Mouse (Mus musculus) brain, embryonic 18.5 days (tissue): Measurements from ENCODE around the gene Kng1.

ENCODE experiments used
- DNase-seq: peaks from one replicate; pipeline ENCODE4 v3.0.0-alpha.2; 2012; ENCODE audit warnings: low read depth, low spot score

Kng1 gene

DNA sequence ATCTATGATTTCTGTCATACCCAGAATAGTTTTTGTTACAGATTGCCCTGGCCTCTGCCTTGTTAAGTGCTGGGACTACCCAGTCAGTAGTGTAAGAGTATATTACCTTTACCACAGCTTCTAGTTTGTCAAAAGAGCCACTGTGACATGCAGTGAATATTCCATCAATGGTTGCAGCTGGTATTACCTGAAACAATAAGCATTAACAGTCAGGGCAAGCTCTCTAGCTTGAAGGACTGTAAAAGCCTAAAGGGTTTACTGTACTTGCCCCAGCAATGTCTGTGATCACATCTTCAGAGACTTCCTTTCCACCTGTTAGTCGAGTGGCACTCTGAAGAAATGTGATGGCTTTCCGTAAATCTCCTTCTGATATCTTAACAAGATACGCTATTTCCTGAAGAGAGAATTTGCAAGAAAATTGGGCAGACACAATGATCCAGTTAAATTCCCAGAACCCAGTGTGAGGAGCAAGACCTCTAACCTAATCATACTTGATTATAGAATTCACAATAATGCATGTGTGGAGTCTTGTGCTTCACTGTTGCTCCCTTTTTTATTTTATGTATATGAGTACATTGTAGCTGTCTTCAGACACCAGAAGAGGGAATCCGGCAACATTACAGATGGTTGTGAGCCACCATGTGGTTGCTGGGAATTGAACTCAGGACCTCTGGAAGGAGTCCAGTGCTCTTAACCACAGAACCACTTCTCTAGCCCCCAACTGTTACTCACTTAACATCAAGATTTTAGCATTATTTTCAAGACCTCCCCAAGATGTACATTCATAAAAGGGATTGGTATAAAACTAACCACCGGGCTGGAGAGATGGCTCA, 56.9 kb downstream of the Kng1 start:
- DNase-seq = no peak

GRCm38 (mm10) chr16:23115486-23115885, 57.8 kb downstream of the Kng1 start:
- no peak for DNase-seq

GRCm38 (mm10) chr16:23117173-23117572, 59.5 kb downstream of the Kng1 start:
- DNase-seq = no peak

- DNase-seq = no peak
These were observed 64.8 kb downstream of the Kng1 start for GRCm38 (mm10) chr16:23122446-23122845.

- DNase-seq = no peak
These were observed 65.4 kb downstream of the Kng1 start for GRCm38 (mm10) chr16:23123104-23123503.

- DNase-seq = no peak
These were observed 66.7 kb downstream of the Kng1 start for GRCm38 (mm10) chr16:23124398-23124797.

DNA sequence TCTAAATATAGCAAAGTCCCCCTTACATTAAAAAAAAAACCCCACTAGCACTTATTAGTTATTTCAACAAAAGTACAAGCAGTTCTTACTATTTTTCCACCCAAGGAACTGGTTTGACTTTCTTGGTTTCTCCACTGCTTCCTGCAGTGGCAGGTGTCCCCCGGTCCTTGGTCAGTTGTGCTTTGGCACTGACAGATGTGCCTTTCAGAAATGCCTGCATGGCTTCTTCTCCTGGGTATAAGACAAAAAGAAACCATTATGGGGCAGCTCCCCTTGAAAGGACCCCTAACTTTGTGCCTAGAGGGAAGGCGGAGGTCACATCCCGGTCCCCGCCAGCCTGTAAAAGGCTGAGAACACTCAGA, 69.6 kb downstream of the Kng1 start:
- DNase-seq = no peak

DNA sequence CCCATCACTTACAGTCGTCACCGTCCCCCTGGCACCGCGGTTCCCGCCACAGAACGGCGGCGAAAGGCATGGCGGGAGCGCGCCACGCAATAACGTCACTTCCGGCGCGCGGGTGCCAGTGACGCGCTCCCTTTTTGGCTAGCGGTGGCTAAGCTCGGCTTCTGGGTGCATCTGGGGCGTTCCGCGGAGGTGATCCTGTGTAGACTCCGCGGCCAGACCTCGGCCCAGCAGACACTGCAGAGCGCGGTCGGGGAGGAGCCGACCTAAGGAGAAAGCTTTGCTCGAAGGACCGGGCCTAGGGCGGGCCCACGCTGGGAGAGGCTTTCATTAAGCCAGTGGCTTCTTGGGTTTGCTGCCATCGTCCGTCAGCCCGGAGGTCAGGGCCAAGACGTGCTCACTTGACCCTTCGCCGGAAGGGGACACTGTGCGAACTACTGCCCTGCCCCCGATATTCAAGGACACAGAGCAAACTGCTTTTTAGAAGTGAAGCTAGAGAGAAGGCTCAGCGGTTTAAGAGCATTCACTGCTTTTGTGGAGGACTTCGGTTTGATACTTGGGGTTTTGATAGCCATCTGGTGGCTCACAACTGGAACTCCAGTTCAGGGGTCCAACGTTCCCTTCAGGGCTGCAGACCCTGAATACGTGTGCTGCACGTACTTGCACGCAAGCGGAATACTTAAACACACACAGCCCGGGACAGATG, 70.2 kb downstream of the Kng1 start, which contains the start of gene Rfc4:
Rfc4 (minus strand) TSS at position 65 of the 703 bp plus-strand sequence.
- DNase-seq = peak; percentile 76

DNA sequence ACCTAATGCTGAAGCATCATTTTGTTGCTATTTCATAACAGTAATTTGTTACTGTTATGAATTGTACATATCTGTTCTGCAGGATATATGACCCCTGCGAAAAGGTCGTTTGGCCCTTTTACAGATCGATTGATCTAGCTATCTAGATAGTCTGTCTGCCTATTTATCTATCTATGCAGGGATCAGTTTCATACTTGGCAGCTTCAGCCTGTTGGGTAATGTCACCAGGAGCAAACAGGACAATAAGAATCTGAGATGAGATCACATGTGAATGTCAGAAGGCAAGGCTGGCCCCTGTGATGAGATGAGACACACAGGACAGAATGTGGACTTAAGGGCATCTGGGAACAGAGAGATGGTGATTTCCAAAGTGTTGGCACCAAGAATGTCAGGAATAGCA, 72.6 kb downstream of the Kng1 start:
- no peak for DNase-seq
